Mouse (Mus musculus) induced T-regulatory cell, adult 2 months (primary cell): ENCODE data around the gene Tagln.

ENCODE experiments used
- DNase-seq: peaks from one replicate; pipeline ENCODE4 v3.0.0-alpha.2; 2012; ENCODE audit warnings: low read depth

Gene Tagln

GRCm38 (mm10) chr9:45935628-45936210 is at the start of gene Tagln:
TSS of gene Tagln (minus strand) at chr9:45936058.
- DNase-seq = no peak

- no peak for DNase-seq
Measured at GRCm38 (mm10) chr9:45985229-45985567, 49.3 kb upstream of the Tagln start.

- peak; percentile 94 for DNase-seq
Measured at GRCm38 (mm10) chr9:45984409-45985228, 48.8 kb upstream of the Tagln start.

- peak; percentile 60 for DNase-seq
Measured at GRCm38 (mm10) chr9:45983676-45984408, 48.0 kb upstream of the Tagln start.

- DNase-seq = peak; percentile 53
Measured at GRCm38 (mm10) chr9:45981331-45981730, 45.5 kb upstream of the Tagln start.

GRCm38 (mm10) chr9:45980611-45981010 is 44.8 kb upstream of the Tagln start:
- DNase-seq = no peak

- DNase-seq = no peak
Measured at GRCm38 (mm10) chr9:45979778-45980177, 43.9 kb upstream of the Tagln start.

GRCm38 (mm10) chr9:45976884-45977283 is 41.0 kb upstream of the Tagln start:
- DNase-seq = peak; percentile 39

GRCm38 (mm10) chr9:45963577-45963976 is 27.7 kb upstream of the Tagln start:
- no peak for DNase-seq

- no peak for DNase-seq
Measured at GRCm38 (mm10) chr9:45961855-45962254, 26.0 kb upstream of the Tagln start.

GRCm38 (mm10) chr9:45959661-45960060 is 23.8 kb upstream of the Tagln start:
- DNase-seq = no peak

GRCm38 (mm10) chr9:45958851-45959250 is 23.0 kb upstream of the Tagln start:
- DNase-seq = no peak

- DNase-seq = no peak
Measured at GRCm38 (mm10) chr9:45958023-45958670, 22.3 kb upstream of the Tagln start.

- DNase-seq = peak; percentile 95
Measured at GRCm38 (mm10) chr9:45955107-45955963, 19.5 kb upstream of the Tagln start, which contains the start of gene Sidt2. TSS of gene Sidt2 (minus strand) at chr9:45955258.

GRCm38 (mm10) chr9:45954294-45955106 is 18.6 kb upstream of the Tagln start:
- peak; percentile 78 for DNase-seq

GRCm38 (mm10) chr9:45953511-45954293 is 17.8 kb upstream of the Tagln start:
- no peak for DNase-seq

- DNase-seq = no peak
Measured at GRCm38 (mm10) chr9:45952890-45953289, 17.0 kb upstream of the Tagln start.

- peak; percentile 12 for DNase-seq
Measured at GRCm38 (mm10) chr9:45952057-45952456, 16.2 kb upstream of the Tagln start.

- DNase-seq = peak; percentile 42
Measured at GRCm38 (mm10) chr9:45946872-45947183, 11.0 kb upstream of the Tagln start.
